Mouse (Mus musculus) brain, embryonic 18.5 days (tissue): Measurements from ENCODE around the gene Emc10.

ENCODE experiments used
- DNase-seq: peaks from one replicate; pipeline ENCODE4 v3.0.0-alpha.2; 2012; ENCODE audit warnings: low read depth, low spot score

Emc10 gene

GRCm38 (mm10) chr7:44463056-44463425, 33.3 kb downstream of the Emc10 start:
- DNase-seq = no peak

DNA sequence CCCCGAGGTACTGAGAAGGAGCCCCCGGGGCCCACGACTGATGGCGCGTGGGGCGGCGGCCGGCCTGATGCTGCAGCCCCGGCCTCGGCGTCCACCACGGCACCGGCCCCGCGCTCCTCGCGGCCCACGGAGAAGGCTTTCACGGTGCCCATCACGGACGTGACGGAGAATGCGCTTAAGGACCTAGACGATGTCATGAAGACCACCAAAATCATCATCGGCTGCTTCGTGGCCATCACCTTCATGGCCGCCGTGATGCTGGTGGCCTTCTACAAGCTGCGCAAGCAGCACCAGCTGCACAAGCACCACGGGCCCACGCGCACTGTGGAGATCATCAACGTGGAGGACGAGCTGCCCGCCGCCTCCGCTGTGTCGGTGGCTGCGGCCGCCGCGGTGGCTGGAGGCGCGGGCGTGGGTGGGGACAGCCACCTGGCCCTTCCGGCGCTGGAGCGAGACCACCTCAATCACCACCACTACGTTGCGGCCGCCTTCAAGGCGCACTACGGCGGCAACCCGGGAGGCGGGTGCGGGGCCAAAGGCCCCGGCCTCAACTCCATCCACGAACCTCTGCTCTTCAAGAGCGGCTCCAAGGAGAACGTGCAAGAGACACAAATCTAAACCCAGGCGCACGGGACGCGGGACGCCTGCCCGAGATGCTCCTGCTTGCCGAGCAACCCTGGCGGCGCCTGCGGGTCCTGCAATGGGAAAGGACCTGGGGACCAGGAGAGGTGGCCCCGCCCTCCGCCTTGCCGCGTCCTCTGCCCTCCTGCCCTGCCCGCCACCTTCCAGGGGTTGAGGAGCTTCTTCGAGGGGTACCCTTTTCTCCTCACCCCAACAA, 33.9 kb downstream of the Emc10 start:
- no peak for DNase-seq

- DNase-seq = no peak
These were observed 34.7 kb downstream of the Emc10 start for GRCm38 (mm10) chr7:44461503-44462217.

DNA sequence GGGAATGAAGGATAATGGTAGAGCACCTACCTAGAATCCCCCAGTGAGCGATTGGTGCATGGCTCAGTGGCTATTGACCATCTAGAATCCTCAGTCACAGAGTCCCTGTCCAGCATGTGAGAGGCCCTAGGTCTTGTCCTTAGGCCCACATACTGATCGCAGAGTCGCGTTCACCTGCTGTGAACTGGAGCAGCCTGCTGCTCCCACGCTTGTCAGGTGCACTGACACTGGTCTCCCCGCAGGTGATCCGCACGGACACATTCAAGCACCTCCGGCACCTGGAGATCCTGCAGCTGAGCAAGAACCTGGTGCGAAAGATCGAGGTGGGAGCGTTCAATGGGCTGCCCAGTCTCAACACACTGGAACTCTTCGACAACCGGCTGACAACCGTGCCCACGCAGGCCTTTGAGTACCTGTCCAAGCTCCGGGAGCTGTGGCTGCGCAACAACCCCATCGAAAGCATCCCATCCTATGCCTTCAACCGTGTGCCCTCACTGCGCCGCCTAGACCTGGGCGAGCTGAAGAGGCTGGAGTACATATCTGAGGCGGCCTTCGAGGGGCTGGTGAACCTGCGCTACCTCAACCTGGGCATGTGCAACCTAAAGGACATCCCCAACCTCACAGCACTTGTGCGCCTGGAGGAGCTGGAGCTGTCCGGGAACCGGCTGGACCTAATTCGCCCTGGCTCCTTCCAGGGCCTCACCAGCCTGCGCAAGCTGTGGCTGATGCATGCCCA, 35.4 kb downstream of the Emc10 start:
- DNase-seq = no peak

DNA sequence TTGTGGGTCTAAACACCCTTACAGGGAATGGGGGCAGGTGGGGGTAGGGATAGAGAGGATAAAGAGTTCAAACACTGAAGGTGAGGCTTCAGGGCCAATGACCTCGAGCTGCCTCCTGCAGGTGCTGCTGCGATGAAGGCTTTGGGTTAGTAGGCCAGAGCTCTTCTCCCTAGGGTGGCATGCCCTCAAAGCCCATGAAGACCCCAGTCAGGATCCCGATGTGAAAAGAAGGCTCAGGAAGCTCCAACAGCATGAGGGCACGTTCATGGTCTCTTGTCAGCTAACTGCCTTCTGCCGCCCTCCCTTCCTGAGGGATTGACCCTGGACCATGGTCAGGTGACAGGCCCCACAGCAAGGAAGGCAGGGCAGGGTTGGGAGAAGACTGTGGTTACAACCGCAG, 36.3 kb downstream of the Emc10 start:
- DNase-seq = no peak

DNA sequence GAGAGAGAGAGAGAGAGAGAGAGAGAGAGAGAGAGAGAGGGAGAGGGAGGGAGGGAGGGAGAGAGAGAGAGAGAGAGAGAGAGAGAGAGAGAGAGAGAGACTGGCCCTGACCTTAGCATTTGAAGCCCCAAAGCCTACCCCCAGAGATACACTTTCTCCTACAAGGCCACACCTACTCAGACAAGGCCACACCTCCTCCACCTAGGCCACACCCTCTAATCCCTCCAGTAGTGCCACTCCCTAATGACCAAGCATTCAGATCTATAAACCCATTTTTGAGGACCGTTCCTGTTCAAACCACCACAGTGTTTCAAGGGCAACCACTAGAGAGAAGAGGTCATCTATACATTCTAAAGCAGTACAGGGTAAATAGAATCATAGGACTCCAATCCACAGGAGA, 40.0 kb downstream of the Emc10 start:
- no peak for DNase-seq

GRCm38 (mm10) chr7:44453256-44453655, 43.1 kb downstream of the Emc10 start:
- DNase-seq = no peak

- no peak for DNase-seq
These were observed 50.1 kb downstream of the Emc10 start for GRCm38 (mm10) chr7:44446070-44446855.

- DNase-seq = no peak
These were observed 50.8 kb downstream of the Emc10 start for GRCm38 (mm10) chr7:44445528-44445923.

DNA sequence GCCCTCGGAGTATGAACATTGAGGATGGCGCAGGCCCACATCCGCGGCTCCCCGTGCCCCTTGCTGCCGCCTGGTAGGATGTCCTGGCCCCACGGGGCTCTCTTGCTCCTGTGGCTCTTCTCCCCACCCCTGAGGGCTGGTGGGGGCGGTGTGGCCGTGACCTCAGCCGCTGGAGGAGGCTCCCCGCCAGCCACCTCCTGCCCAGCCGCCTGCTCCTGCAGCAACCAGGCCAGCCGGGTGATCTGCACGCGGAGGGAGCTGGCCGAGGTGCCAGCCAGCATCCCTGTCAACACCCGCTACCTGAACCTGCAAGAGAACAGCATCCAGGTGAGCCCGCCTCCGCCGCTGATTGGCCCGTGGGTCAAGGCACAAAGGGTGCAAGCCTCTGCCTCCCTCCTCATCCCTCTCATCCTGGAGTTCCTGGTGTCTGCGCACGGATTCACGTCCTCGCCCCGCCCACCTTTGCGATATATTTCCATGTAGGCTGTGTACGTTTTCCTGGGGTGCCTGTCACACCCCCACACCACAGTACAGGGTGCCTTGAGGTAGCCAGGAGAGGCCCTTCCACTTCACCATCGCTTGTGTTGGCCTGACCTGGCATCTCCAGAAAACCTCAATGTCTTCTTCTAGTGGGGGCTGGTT, 51.3 kb downstream of the Emc10 start:
- DNase-seq = no peak

DNA sequence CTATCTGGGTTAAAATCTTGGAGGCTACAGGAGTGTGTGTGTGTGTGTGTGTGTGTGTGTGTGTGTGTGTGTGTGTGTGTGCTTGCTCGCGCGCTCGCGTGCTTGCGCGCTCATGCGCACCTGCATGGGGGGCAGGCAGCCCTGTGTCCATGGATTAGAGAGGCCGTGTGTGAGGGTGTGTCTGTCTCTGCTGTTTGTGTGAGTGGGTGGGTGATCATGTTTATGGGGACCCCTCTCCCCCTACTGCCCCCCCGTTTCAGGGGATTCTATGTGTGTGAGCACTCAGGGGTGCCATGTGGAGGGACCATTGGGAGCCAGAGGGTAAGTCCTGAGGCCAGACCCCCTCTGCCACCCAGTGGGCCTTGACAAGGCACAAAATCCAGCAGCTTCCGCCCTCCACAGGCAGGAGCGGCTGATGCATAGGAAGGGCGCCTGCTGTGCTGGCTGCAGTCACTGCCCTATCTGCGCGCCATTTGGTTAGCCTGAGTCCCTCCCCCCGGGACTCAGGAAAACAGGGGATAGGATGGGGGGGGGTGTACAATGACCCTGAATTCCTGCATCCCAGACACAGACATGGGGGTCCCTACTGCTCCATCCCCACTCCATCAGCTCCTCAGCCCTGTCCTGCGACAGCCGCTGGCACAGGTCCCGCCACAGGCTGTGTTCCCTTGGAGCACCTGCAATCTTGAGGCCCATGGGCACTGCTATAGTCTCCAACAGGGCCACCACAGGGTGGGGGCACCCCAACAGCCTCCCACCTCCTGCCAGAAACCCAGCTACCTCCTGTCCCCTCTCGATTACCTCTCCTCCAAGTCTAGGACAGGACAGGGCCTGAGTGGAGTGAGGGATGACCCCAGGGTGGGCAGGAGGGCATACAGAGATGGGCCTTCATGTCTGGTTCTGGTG, 52.8 kb downstream of the Emc10 start:
- no peak for DNase-seq

GRCm38 (mm10) chr7:44442407-44442821, 53.9 kb downstream of the Emc10 start:
- DNase-seq = no peak

DNA sequence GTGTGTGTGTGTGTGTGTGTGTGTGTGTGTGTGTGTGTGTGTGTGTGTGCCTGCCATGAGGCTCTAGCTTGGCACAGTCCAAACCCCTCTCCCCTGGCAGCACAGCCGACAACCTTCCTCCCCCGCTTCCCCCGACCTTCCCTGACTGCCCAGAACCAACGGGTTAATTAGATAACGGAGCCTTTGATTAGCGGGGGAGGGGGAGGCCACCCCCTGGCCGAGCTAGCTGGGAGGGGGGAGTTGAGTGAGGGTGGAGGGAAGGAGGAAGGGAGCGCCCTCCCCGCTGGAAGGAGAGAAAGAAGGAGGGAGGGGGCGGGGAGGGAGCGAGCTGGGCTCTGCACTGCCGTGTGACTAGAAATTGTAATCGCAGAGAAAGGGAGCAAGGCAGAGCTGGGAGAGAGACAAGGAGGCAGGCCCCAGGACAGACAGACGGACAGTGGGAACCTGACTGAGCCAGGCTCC, 54.6 kb downstream of the Emc10 start:
- peak; percentile 74 for DNase-seq

DNA sequence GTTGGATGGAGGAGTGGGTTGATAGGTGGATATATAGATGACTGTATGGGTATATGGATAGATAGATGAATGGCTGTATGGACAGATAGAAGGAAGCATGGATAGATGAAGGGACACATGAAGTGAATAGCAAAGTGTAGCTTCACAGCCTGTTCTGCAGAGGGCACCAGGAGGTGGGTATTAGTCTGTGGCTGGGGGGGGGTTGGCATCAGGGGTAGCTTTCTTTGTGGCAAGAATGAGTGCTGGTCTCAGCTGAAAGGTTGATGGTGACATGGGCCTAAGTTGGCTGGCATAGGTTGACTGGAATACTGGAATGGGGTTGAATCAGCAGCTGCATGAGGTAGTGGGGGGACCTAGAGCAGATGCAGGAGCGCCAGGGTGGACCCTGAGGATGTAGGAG, 55.1 kb downstream of the Emc10 start:
- DNase-seq = no peak

GRCm38 (mm10) chr7:44440479-44440878, 55.9 kb downstream of the Emc10 start:
- DNase-seq = no peak
